Mouse (Mus musculus): ENCODE results near the gene Prpsap2.
A peak's percentile ranks its signal among the peaks of the same experiment; 100 is the strongest.
"Not testable (repeated sequence)": the region's sequence is repeated elsewhere in the genome, so short reads cannot be mapped to it uniquely, and the experiment has no call there.

Gene Prpsap2

GRCm38 (mm10) chr11:61761584-61762407, at the start of gene Prpsap2:
Gene Prpsap2, minus strand, starts transcription at chr11:61762088.
- DNase-seq (ENCODE audit: low spot score in 2 of 2): peak; percentile 97 to 99

GRCm38 (mm10) chr11:61809793-61810192, 47.9 kb upstream of the Prpsap2 start:
- DNase-seq (ENCODE audit: low spot score in 2 of 2): no peak

GRCm38 (mm10) chr11:61808551-61809117, 46.7 kb upstream of the Prpsap2 start:
- no peak for DNase-seq (ENCODE audit: low spot score in 2 of 2)

GRCm38 (mm10) chr11:61793441-61793840, 31.6 kb upstream of the Prpsap2 start:
- DNase-seq (ENCODE audit: low spot score in 2 of 2): peak in 1 of 2 experiments; percentile 33

GRCm38 (mm10) chr11:61788550-61788949, 26.7 kb upstream of the Prpsap2 start:
- no peak for DNase-seq (ENCODE audit: low spot score in 2 of 2)

- DNase-seq (ENCODE audit: low spot score in 2 of 2): not testable (repeated sequence)
These were observed 20.6 kb upstream of the Prpsap2 start for GRCm38 (mm10) chr11:61782526-61782925.

GRCm38 (mm10) chr11:61774551-61775149, 12.8 kb upstream of the Prpsap2 start:
- DNase-seq (ENCODE audit: low spot score in 2 of 2): no peak

- DNase-seq (ENCODE audit: low spot score in 2 of 2): no peak
These were observed 1.4 kb downstream of the Prpsap2 start for GRCm38 (mm10) chr11:61760518-61760917.

GRCm38 (mm10) chr11:61757151-61757550, 4.7 kb downstream of the Prpsap2 start:
- no peak for DNase-seq (ENCODE audit: low spot score in 2 of 2)

GRCm38 (mm10) chr11:61751612-61752011, 10.3 kb downstream of the Prpsap2 start:
- no peak for DNase-seq (ENCODE audit: low spot score in 2 of 2)

- DNase-seq (ENCODE audit: low spot score in 2 of 2): no peak
These were observed 14.7 kb downstream of the Prpsap2 start for GRCm38 (mm10) chr11:61747161-61747560.

- no peak for DNase-seq (ENCODE audit: low spot score in 2 of 2)
These were observed 16.1 kb downstream of the Prpsap2 start for GRCm38 (mm10) chr11:61745781-61746180.

GRCm38 (mm10) chr11:61744460-61744859, 17.4 kb downstream of the Prpsap2 start:
- DNase-seq (ENCODE audit: low spot score in 2 of 2): no peak

- DNase-seq (ENCODE audit: low spot score in 2 of 2): no peak
These were observed 18.1 kb downstream of the Prpsap2 start for GRCm38 (mm10) chr11:61743768-61744167.

GRCm38 (mm10) chr11:61740500-61740899, 21.4 kb downstream of the Prpsap2 start:
- DNase-seq (ENCODE audit: low spot score in 2 of 2): no peak

- no peak for DNase-seq (ENCODE audit: low spot score in 2 of 2)
These were observed 24.6 kb downstream of the Prpsap2 start for GRCm38 (mm10) chr11:61737290-61737689.

- DNase-seq (ENCODE audit: low spot score in 2 of 2): no peak
These were observed 29.2 kb downstream of the Prpsap2 start for GRCm38 (mm10) chr11:61732672-61733071.

- peak; percentile 29 to 61 for DNase-seq (ENCODE audit: low spot score in 2 of 2)
These were observed 33.9 kb downstream of the Prpsap2 start for GRCm38 (mm10) chr11:61728037-61728436.

- DNase-seq (ENCODE audit: low spot score in 2 of 2): no peak
These were observed 39.8 kb downstream of the Prpsap2 start for GRCm38 (mm10) chr11:61722077-61722476.

- no peak for DNase-seq (ENCODE audit: low spot score in 2 of 2)
These were observed 41.3 kb downstream of the Prpsap2 start, which contains the start of gene Slc5a10 for GRCm38 (mm10) chr11:61720636-61721035. Gene Slc5a10, minus strand, starts transcription at chr11:61720826.

- no peak for DNase-seq (ENCODE audit: low spot score in 2 of 2)
These were observed 42.1 kb downstream of the Prpsap2 start for GRCm38 (mm10) chr11:61719826-61720225.

GRCm38 (mm10) chr11:61719387-61719786, 42.5 kb downstream of the Prpsap2 start:
- no peak for DNase-seq (ENCODE audit: low spot score in 2 of 2)

GRCm38 (mm10) chr11:61717990-61718389, 43.9 kb downstream of the Prpsap2 start:
- no peak for DNase-seq (ENCODE audit: low spot score in 2 of 2)

Data from heart, adult 9 months (tissue).